Mouse (Mus musculus): Measurements from ENCODE around the gene Dok7.

Dok7 gene

DNA sequence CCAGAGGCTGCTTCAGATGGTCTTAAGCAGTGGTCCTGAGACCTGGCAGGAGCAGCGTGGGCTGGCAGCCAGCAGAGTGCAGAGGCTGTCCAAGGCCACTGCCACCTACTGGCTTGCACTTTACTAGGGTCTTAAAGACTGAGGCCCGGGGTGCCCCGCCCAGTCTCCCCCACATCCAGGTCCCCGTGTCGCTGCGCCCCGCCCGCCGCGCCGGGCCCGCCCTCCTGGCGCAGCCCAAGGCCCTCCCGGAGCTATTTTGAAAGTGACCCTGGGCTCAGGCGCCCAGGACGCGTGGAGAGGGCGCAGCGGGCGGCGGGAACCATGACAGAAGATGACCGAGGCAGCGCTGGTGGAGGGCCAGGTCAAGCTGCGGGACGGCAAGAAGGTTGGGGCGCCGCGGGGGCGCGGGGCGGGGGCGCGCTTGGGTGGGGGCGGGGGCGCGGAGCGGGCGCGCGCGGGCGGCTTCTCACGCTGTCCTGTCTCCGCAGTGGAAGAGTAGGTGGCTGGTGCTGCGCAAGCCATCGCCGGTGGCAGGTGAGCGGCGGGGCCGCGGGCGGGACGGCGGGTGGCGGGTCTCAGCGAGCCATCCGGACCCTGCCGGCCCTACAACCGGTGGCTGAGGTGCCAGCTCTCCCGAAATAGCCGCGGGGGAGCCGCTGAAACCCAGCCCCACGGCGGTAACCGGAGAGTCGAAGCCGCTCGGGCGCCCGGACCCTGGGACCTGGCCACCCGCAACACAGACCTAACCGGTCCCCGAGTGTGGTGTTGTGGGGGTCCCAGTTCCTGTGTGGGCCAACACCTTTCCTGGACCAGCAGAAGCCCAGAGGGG is at the start of gene Dok7:
Dok7 (plus strand) TSS at position 163 of the 829 bp plus-strand sequence.
- no peak for DNase-seq (ENCODE audit: low read depth, low spot score)

DNA sequence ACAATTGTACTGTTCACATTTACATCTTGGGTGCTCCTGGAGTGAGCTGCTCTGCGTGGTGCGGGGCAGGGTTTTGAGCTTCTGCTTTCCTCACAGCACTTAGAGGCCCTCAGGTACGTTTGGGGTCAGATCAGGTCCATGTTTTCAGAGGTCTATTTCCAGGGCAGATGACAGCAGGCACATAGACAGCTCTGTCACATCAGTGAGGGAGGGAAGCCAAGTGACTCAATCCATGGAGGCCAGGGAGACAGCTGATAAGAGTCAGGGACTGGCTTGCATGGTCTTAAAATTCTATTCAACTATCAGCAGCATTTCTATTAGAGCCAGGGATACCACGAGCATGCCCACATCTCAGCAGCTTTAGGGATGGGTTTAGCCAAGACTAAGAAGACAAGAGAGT is 47.4 kb upstream of the Dok7 start:
- DNase-seq (ENCODE audit: low read depth, low spot score) = no peak

DNA sequence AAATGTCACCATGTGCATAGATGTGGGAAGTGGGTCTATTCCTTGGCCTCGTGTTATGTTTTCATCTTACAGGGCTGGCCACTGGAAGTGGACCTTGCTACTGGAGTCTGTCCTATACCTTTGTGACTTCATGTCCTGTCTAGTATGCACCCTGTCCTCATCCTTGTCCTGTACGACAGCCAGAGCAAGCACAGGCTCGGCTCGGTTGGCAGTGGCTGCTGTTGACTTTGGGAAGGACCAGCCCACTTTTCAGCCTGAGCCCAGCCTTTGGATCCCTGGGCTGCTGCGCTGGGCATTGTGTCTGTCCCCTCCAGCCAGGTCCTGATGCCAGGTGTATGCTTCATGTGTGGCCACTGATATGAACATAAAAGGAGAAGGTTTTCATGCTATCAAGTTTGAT is 45.9 kb upstream of the Dok7 start:
- DNase-seq (ENCODE audit: low read depth, low spot score) = no peak

- no peak for DNase-seq (ENCODE audit: low read depth, low spot score)
Observed at GRCm38 (mm10) chr5:35011156-35011923, 45.2 kb upstream of the Dok7 start.

GRCm38 (mm10) chr5:35014036-35014435 is 42.5 kb upstream of the Dok7 start:
- DNase-seq (ENCODE audit: low read depth, low spot score) = no peak

DNA sequence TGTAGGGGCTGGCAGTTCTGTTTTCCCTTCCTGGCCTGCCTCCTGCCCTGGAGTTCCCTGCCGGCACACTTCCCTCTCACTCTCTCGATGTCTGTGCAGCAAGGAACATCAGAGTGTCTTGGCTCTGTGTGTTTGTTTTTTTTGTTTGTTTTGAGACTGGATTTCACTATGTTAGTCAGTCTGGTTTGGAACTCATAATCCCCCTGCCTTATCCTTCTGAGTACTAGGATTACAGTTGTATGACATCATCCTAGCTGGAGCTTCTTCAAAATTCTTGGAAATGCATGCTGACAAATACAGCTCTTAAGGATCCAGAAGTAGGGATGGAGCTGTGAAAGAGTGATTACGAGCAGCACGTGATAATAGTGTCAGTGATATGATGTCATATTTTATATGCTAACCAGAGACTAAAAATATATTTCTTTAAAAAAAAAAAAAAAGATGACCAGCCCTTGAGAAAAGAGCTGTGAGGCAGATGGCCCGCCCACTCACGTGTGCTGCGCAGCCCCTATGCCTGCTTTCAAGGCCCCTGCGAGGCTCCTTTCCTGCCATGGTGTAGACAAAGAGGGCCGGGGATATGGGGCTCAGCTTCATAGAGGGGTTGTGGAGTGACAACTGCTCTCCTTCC is 36.8 kb upstream of the Dok7 start:
- no peak for DNase-seq (ENCODE audit: low read depth, low spot score)

DNA sequence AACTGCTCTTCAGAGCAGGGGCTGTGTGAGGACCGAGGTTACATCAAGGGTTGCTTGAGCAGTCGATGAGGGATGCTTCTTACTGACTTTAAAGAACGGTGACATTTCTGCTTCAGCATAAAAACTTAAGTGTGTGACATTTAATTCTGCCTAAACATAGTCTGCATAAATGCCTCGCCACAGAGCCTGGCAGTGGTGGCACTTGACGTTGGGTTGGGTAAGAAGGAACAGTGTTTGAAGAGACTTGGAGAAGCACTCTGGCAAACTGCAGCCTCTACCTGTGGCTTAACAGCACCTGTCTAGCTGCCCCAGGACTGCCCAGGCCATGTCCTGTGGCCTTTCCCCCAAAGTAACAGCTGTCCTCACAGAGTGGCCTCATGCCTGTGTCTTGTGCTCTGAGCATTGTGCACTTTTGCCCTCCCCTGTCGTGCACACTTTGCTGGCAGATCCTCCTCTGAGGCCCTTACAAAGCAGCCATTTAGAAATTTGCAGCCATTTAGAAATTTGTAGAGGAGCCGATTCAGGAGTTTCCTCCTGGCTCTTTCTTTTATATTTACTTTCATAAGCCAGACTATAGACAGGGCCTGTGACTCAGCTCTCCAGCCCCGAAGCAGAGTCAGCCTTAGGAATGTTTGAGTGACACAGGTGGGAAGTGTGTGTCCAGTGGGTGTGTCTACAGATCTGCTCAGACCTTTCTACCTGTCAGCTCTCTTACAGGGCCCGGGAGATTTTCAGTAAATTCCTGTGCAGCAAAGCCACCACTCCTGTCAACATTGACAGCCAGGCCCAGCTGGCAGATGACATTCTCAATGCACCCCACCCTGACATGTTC is 35.9 kb upstream of the Dok7 start:
- no peak for DNase-seq (ENCODE audit: low read depth, low spot score)

DNA sequence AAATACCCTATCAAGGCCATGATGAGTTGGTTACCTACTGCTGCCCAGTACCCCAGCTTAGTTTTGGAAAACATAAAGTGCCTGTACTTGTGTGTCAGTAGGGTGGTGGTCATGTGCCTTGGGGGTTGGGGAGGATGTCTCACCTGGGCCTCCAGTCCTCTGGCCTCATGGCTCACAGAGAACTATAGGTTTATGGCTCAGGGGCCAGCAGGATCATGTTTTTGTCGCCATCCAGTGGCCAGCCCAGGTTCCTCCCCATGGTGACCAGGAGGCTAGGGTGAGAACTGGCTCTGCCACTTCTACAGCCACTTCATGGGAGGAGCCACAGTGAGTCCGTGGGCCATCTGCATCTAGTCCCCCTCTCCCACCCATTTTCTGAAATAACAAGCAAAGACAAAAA is 31.6 kb upstream of the Dok7 start:
- DNase-seq (ENCODE audit: low read depth, low spot score) = peak; percentile 48

DNA sequence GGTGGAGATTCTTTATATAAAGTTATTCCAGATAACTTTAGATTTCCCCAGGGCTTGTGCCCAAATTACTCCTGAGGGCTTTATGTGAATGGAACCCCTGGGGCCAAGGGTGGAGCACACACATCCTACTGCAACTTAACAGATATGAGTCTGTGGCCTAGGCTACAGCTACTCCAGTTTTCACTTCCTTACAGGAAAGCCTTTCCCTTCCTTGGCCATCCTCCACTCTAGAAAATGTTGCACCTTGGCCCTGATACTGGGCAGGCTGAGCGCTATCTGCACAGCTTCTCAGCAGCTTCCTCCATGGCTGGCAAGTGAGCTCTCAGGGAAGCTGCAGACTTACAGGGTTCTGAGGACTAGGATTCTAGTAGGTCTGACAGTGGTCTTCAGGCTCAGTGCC is 27.3 kb upstream of the Dok7 start:
- DNase-seq (ENCODE audit: low read depth, low spot score) = no peak

DNA sequence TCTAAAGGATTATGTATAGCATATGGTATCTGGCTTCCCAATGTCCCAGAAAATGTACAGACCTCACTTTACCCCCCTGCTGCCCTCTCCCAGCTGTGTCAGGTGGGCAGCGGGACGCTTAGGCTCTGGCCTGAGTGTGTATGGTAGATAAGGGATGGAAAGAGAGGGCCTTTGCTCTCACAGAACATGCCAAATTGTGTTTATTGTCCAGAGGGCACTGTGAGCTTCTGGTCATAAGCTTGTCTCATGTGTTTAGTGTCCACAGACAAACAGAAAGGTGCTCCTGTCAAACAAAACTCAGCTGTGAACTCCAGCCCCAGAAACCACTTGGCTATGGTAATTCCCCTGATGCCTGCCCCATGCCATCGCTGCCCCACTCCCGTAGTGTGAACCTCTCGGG is 26.8 kb upstream of the Dok7 start:
- DNase-seq (ENCODE audit: low read depth, low spot score) = no peak

DNA sequence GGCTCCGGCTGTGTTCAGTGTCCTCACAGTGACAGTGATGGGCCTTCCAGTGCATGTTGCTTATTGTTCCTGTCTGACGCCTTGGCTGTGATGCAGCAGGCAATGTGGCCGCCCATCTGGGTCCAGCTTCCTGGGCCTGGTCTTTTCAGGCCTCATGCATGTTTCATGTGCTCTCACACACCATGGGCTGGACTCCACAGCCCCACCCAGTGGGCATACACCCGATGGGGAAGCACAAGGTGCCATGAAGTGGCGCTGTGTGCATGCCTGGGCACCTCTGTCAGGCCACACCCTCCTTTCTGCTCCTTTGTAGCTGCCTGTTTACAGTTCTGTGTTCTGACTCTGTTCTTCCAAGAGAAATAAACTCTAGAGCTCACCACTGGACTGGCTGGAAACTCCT is 23.5 kb upstream of the Dok7 start:
- peak; percentile 57 for DNase-seq (ENCODE audit: low read depth, low spot score)

- DNase-seq (ENCODE audit: low read depth, low spot score) = no peak
Observed at GRCm38 (mm10) chr5:35033619-35034018, 22.9 kb upstream of the Dok7 start.

GRCm38 (mm10) chr5:35035141-35035540 is 21.4 kb upstream of the Dok7 start:
- DNase-seq (ENCODE audit: low read depth, low spot score) = peak; percentile 5

GRCm38 (mm10) chr5:35035795-35036194 is 20.8 kb upstream of the Dok7 start:
- DNase-seq (ENCODE audit: low read depth, low spot score) = no peak

- DNase-seq (ENCODE audit: low read depth, low spot score) = no peak
Observed at GRCm38 (mm10) chr5:35037438-35037837, 19.1 kb upstream of the Dok7 start.

- no peak for DNase-seq (ENCODE audit: low read depth, low spot score)
Observed at GRCm38 (mm10) chr5:35041268-35041829, 15.2 kb upstream of the Dok7 start, which contains the start of gene Hgfac. Gene Hgfac (plus strand): TSS chr5:35041509.

- peak; percentile 4 for DNase-seq (ENCODE audit: low read depth, low spot score)
Observed at GRCm38 (mm10) chr5:35042431-35043109, 14.0 kb upstream of the Dok7 start.

- DNase-seq (ENCODE audit: low read depth, low spot score) = peak; percentile 69
Observed at GRCm38 (mm10) chr5:35043110-35043451, 13.5 kb upstream of the Dok7 start.

DNA sequence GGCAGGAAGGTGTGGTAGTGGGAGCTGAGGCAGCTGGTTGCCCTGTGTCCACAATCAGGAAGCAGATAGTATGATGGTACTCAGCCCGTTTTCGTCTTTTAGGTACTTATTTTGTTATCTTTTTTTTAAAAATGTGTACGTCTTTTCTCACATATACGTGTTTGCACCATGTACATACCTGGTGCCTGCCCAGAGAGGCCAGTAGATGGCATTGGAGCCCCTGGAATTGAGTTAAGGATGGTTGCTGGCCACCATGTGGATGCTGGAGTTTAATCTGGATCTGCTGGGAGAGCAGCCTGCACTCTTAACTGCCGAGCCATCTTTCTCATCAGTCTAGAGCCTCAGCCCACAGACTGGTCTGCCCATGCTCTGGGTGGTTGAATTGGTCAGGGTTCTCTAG is 6.0 kb upstream of the Dok7 start:
- no peak for DNase-seq (ENCODE audit: low read depth, low spot score)

DNA sequence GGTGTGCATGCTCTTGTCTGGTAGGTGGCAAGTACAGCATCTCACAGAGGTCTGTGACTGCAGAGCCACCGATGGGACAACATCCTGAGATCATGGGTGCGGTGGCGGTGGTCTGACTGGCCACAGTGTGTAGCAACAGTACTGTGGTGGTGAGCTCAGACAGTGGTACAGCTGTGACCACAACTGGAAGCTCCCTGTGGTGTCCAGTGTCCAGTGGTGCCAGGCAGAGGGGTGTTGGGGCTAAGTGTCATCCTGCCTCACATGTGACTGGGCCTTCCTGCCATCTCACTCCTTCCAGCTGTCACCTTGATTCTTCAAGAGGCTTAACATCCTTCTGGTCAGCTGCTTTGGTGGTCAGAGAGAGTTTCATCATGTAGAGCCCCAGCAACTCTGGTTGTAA is 1.9 kb upstream of the Dok7 start:
- DNase-seq (ENCODE audit: low read depth, low spot score) = no peak

DNA sequence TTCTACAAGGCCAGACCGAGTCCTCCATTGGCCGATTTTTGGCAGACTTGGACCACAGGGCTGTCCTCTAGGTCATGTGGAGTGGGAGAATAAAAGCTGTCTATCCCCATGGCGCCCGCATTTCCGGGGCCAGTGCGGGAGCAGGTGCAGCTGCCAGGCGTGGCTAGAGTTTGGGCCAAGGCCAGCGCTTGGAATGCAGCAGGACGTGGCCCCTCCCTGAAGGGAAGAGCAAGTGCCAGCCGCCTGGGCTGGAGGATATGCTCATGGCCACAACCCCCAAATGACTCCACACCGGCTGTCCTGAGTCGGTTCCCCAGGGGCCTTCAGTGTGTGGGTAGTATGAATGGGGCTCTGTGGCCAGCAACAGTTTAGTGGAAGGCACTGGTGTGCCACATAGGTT is 1.5 kb upstream of the Dok7 start:
- no peak for DNase-seq (ENCODE audit: low read depth, low spot score)

Data from A20 (cell line).